Mouse (Mus musculus) ES-Bruce4 (cell line): ENCODE measurements at regions not wholly inside any gene's neighbourhood (a gene's known extent, or its start where the extent isn't known, plus 50 kb on each side); places are given as distances from the start of the nearest gene placed in this dataset.

Experiments used
- CTCF ChIP-seq: IDR thresholded peaks from one replicate; pipeline ENCODE4 v1.8.1; 2011; ENCODE audit warnings: low read depth, low read length
- EP300 ChIP-seq: IDR thresholded peaks from 2 replicates; pipeline ENCODE4 v1.6.1; 2011; ENCODE audit warnings: low read depth, low read length; ENCODE audit not compliant: insufficient read depth
- POLR2A ChIP-seq: IDR thresholded peaks from one replicate; pipeline ENCODE4 v1.8.1; 2011; ENCODE audit warnings: low read length; ENCODE audit not compliant: insufficient read depth

DNA sequence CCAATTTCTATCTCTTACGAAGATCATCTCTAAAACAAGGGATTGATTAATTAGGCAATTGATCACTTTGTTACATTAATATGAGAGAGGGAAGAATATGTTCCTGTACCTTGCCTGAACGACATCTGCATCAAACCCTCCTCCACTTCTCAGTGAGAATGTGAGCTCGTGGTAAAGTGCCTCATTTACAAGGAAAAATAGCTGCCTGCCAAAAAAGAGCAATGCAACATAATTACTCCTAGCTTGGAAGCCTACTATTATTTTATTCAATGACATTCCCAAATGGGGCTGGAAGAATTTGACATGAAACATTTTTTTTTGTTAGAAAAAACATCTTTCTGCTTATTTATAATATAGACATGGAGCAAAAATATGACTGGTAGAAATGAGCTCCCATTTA, 138.5 kb upstream of the Negr1 start:
- no peak for TF ChIP-seq POLR2A
- TF ChIP-seq EP300: no peak
- TF ChIP-seq CTCF: no peak
